Mouse (Mus musculus) C2C12 (cell line): Measurements from ENCODE around the gene Nkx1-2.

Experiments used
- CTCF ChIP-seq: IDR thresholded peaks from one replicate; pipeline ENCODE4 v1.5.1; 2011; ENCODE audit not compliant: control insufficient read depth, insufficient read depth, insufficient read length
- MAX ChIP-seq: IDR thresholded peaks from one replicate; pipeline ENCODE4 v1.6.1; 2011; ENCODE audit warnings: mild to moderate bottlenecking, control low read depth
- MYOD1 ChIP-seq: IDR thresholded peaks from one replicate; pipeline ENCODE4 v1.6.1; 2011; ENCODE audit warnings: low read depth; ENCODE audit not compliant: control insufficient read depth, insufficient read length

GRCm38 (mm10) chr7:132640946-132641345 is 41.5 kb upstream of the Nkx1-2 start:
- no peak for TF ChIP-seq CTCF
- TF ChIP-seq MYOD1 = no peak
- no peak for TF ChIP-seq MAX
